Mouse (Mus musculus) thymus, adult 2 months (tissue): ENCODE data around the gene Baiap2l2. TPM values are rescaled to one million over a fixed set of nuclear protein-coding genes. Genes with fewer than 3 reads are reported as not detected.
"Not testable (repeated sequence)": the region's sequence is repeated elsewhere in the genome, so short reads cannot be mapped to it uniquely, and the experiment has no call there.

ENCODE experiments used
- DNase-seq: peaks from one replicate; pipeline ENCODE4 v3.0.0; 2021
- H3K27ac ChIP-seq: fragments of 200-500 bp; 2 replicates; pipeline ENCODE4 v1.5.1; 2012; ENCODE audit warnings: low read length, control low read depth; ENCODE audit not compliant: control insufficient read depth, insufficient read depth
- H3K27me3 ChIP-seq: fragments of 200-500 bp; 2 replicates; pipeline ENCODE4 v1.6.1; 2012; ENCODE audit warnings: mild to moderate bottlenecking, low read length, moderate library complexity, mixed read lengths; ENCODE audit not compliant: control insufficient read depth, insufficient read depth
- H3K36me3 ChIP-seq: fragments of 200-500 bp; 2 replicates; pipeline ENCODE4 v1.6.1; 2012; ENCODE audit warnings: mild to moderate bottlenecking, low read length, moderate library complexity; ENCODE audit not compliant: control insufficient read depth, insufficient read depth
- H3K4me1 ChIP-seq: fragments of 200-500 bp; replicated peaks from 2 replicates; pipeline ENCODE4 v1.6.1; 2012; ENCODE audit warnings: low read length; ENCODE audit not compliant: control insufficient read depth, insufficient read depth
- H3K4me3 ChIP-seq: fragments of 200-500 bp; 2 replicates; pipeline ENCODE4 v1.5.1; 2012; ENCODE audit warnings: mild to moderate bottlenecking, low read length, control low read depth, moderate library complexity; ENCODE audit not compliant: control insufficient read depth, insufficient read depth
- CTCF ChIP-seq: fragments of 200-500 bp; IDR thresholded peaks from 2 replicates; pipeline ENCODE4 v1.5.1; 2012; ENCODE audit warnings: mild to moderate bottlenecking, control low read depth, low read length, moderate library complexity, borderline replicate concordance; ENCODE audit not compliant: control insufficient read depth, poor library complexity, insufficient read depth; ENCODE audit errors: extremely low read depth
- POLR2A ChIP-seq: fragments of 200-500 bp; IDR thresholded peaks from 2 replicates; pipeline ENCODE4 v1.6.1; 2012; ENCODE audit warnings: mild to moderate bottlenecking, low read length, control low read depth, moderate library complexity; ENCODE audit not compliant: control insufficient read depth, poor library complexity, insufficient read depth; ENCODE audit errors: extremely low read depth
- WGBS: fragments of 180-500 bp; shearing (Covaris S2); methylation state at CpG from one replicate; pipeline ENCODE4 v1.1.7; 2018; 5-methylcytosine and 5-hydroxymethylcytosine counted together
- polyA plus RNA-seq: library from polyadenylated mRNA; depleted of rRNA; stranded (reverse); fragments of >200 nt; gene quantifications from 2 replicates; pipeline ENCODE4 v1.2.3, GENCODE M21; 2012

The Baiap2l2 gene
- polyA plus RNA-seq, 1 experiment, result 2.9 TPM

GRCm38 (mm10) chr15:79244071-79244893 is 41.1 kb downstream of the Baiap2l2 start:
- peaks cover 8% of the 10 kb centered on the region for H3K4me1 ChIP-seq
- H3K27me3 ChIP-seq, result no peaks in the 10 kb centered on the region
- 98% methylated on average over 7 of the region's 7 CpGs for WGBS
- DNase-seq, result no peak
- no peaks in the 10 kb centered on the region for H3K36me3 ChIP-seq
- H3K27ac ChIP-seq, result no peak overlapping the region
- no peak for TF ChIP-seq CTCF
- no peak for TF ChIP-seq POLR2A
- no peak overlapping the region for H3K4me3 ChIP-seq

- Histone ChIP-seq H3K4me1 (peaks cover 8% of the 10 kb centered on the region), H3K27me3 (no peaks in the 10 kb centered on the region), H3K4me3 (no peak overlapping the region), H3K36me3 (no peaks in the 10 kb centered on the region), H3K27ac (no peak overlapping the region)
- DNase-seq, result peak; percentile 93
- 18% methylated on average over 10 of the region's 10 CpGs for WGBS
- TF ChIP-seq CTCF (peak; percentile 100), POLR2A (no peak)
These were observed 41.9 kb downstream of the Baiap2l2 start for GRCm38 (mm10) chr15:79243234-79244042.

- WGBS, result 82% methylated on average over 13 of the region's 13 CpGs
- Histone ChIP-seq H3K36me3 (no peaks in the 10 kb centered on the region), H3K27ac (no peak overlapping the region), H3K4me1 (peaks cover 8% of the 10 kb centered on the region), H3K27me3 (no peaks in the 10 kb centered on the region), H3K4me3 (no peak overlapping the region)
- TF ChIP-seq POLR2A (no peak), CTCF (no peak)
- DNase-seq, result no peak
These were observed 42.6 kb downstream of the Baiap2l2 start for GRCm38 (mm10) chr15:79242574-79243233.

GRCm38 (mm10) chr15:79238036-79238435 is 47.3 kb downstream of the Baiap2l2 start:
- Histone ChIP-seq H3K27me3 (no peaks in the 10 kb centered on the region), H3K27ac (no peak overlapping the region), H3K36me3 (no peaks in the 10 kb centered on the region), H3K4me3 (no peak overlapping the region), H3K4me1 (no peaks in the 10 kb centered on the region)
- WGBS, result 94% methylated on average over 6 of the region's 6 CpGs
- TF ChIP-seq POLR2A, result no peak
- DNase-seq, result no peak

- Histone ChIP-seq H3K36me3 (no peaks in the 10 kb centered on the region), H3K27ac (no peak overlapping the region), H3K4me1 (no peaks in the 10 kb centered on the region), H3K27me3 (no peaks in the 10 kb centered on the region), H3K4me3 (no peak overlapping the region)
- 95% methylated on average over 9 of the region's 9 CpGs for WGBS
- no peak for TF ChIP-seq CTCF
- no peak for TF ChIP-seq POLR2A
- no peak for DNase-seq
These were observed 50.1 kb downstream of the Baiap2l2 start for GRCm38 (mm10) chr15:79235268-79235667.

GRCm38 (mm10) chr15:79229058-79229821 is 56.1 kb downstream of the Baiap2l2 start, which contains the start of the genes Pick1 and Gm49486:
TSS of gene Pick1 (plus strand) at chr15:79229173.
TSS of gene Gm49486 (plus strand) at chr15:79229391.
- Histone ChIP-seq H3K36me3 (no peaks in the 10 kb centered on the region), H3K27me3 (no peaks in the 10 kb centered on the region), H3K4me1 (peaks cover 6% of the 10 kb centered on the region), H3K27ac (peak within 1 kb of the TSS; percentile 82; the same call in 1 of the 2 replicates), H3K4me3 (peak within 1 kb of the TSS; percentile 98)
- 0 out of 2 replicates have a peak, but pooled peaks have one; percentile 28 for TF ChIP-seq CTCF
- TF ChIP-seq POLR2A, result no peak
- under 1% methylated on average over 51 of the region's 51 CpGs for WGBS
- peak; percentile 88 for DNase-seq

GRCm38 (mm10) chr15:79225780-79226179 is 59.6 kb downstream of the Baiap2l2 start:
- WGBS, result 54% methylated on average over 2 of the region's 2 CpGs
- not testable (repeated sequence) for H3K27ac ChIP-seq, H3K36me3 ChIP-seq, H3K4me3 ChIP-seq, DNase-seq, H3K27me3 ChIP-seq, H3K4me1 ChIP-seq
